Mouse (Mus musculus): Measurements from ENCODE around the gene Dgkd. TPM values are rescaled to one million over a fixed set of nuclear protein-coding genes. Genes with fewer than 3 reads are reported as not detected.

Dgkd gene
- polyA plus RNA-seq (2015; fragmentation: Nextera tagmentation; extraction: Ambion mirVana) = 32.9 and 33.9 TPM in 2 replicates

DNA sequence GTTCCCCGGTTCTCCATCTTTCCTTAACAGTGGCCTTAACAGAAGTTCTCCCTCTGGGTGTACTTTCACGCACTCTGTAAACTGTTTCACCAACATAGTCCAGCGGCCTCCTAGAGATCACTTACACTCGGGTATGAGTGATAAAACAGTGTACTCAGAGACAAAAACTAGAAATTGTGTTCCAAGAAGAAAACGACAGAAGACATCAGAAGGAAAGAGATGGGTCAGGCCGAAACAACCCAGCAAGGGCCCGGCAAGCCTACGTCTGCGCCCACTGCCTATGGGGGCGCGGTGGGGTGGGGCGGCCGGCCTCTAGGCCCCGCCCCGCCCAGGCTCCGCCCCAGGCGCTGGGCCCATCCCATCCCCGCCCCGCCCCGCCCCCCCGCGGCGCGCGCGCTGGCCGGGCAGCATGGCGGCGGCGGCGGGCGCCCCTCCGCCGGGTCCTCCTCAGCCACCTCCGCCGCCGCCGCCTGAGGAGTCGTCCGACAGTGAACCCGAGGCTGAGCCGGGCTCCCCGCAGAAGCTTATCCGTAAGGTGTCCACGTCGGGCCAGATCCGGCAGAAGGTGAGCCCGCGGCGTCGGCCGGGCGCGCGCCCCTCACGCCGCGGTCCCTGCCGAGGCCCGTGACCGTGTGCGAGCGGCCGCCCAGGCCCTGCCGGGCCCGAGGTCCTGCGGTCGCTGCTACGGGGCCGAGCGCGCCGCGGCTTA, at the start of gene Dgkd:
Dgkd (plus strand) TSS at position 396 of the 709 bp plus-strand sequence.
- peak within 1 kb of the TSS; percentile 94 for H3K9ac ChIP-seq (ENCODE audit: low read length)
- WGBS = 1% methylated on average over 30 of the region's 74 CpGs
- H3K9me3 ChIP-seq (ENCODE audit: control insufficient read depth, low read length) = no peaks in the 10 kb centered on the region
- peaks cover 33% of the 10 kb centered on the region for H3K4me1 ChIP-seq (replicated peaks; ENCODE audit: control insufficient read depth, insufficient read depth, low read length)
- peak within 1 kb of the TSS; percentile 64 for H3K27ac ChIP-seq (ENCODE audit: low read length)
- peak within 1 kb of the TSS; percentile 98 for H3K4me2 ChIP-seq (ENCODE audit: low read depth, low read length)
- no peaks in the 10 kb centered on the region for H3K36me3 ChIP-seq (ENCODE audit: control insufficient read depth, insufficient read depth, low read length)
- peak within 1 kb of the TSS; percentile 89 for H3K4me3 ChIP-seq (ENCODE audit: low read length)
- no peaks in the 10 kb centered on the region for H3K27me3 ChIP-seq (ENCODE audit: control insufficient read depth, insufficient read depth, low read depth, low read length)
- ATAC-seq (ENCODE audit: low read depth) = peak; percentile 98

DNA sequence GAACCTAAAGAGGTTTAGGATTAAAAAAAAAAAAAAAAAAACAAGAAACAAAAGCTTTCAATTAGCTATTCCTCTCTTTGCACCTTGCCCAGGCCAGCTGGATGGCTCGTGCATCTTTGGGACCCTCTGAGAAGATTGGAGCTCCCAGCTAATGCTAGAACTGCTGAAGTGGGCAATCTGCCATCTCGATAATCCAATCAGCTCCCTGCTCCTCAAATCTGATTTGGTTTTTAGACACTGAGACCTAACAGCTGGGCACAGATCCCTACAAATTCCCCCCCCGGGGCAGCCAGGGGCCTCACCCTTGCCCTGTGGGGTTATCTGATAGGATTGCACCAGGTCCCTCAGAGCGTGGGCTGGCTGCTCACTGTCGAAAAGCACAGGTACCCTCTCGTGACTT, 49.5 kb upstream of the Dgkd start, which contains the start of gene Sag:
Sag (plus strand) TSS at position 105 of the 400 bp plus-strand sequence.
- H3K27me3 ChIP-seq (ENCODE audit: control insufficient read depth, insufficient read depth, low read depth, low read length) = no peaks in the 10 kb centered on the region
- WGBS = 57% methylated on average over 6 of the region's 6 CpGs
- no peaks in the 10 kb centered on the region for H3K36me3 ChIP-seq (ENCODE audit: control insufficient read depth, insufficient read depth, low read length)
- H3K4me1 ChIP-seq (replicated peaks; ENCODE audit: control insufficient read depth, insufficient read depth, low read length) = no peaks in the 10 kb centered on the region
- no peak within 1 kb of the TSS for H3K4me2 ChIP-seq (ENCODE audit: low read depth, low read length)
- H3K9me3 ChIP-seq (ENCODE audit: control insufficient read depth, low read length) = no peaks in the 10 kb centered on the region
- no peak within 1 kb of the TSS for H3K9ac ChIP-seq (ENCODE audit: low read length)
- H3K4me3 ChIP-seq (ENCODE audit: low read length) = no peak within 1 kb of the TSS
- ATAC-seq (ENCODE audit: low read depth) = no peak
- no peak within 1 kb of the TSS for H3K27ac ChIP-seq (ENCODE audit: low read length)

DNA sequence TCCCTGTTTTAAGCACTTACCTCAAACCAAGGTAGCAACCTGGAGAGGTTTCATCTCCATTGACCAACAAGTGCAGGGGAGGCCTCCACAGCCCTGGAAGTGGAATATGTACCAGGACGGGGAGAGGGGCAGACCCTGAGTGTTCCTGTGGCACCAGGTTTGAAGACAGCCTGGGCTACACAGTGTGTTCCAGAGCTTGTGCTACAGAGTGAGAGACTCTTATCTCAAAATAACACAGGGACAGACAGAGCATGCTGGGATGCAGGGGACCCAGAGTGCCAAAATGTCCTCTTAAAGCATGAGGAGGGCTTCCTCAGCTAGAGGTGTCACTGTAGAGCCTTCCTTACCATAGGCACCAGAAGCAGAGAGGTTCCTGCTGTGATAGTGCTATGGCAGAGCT, 45.3 kb upstream of the Dgkd start:
- Histone ChIP-seq H3K4me3 (ENCODE audit: low read length) (no peak overlapping the region), H3K4me1 (replicated peaks; ENCODE audit: control insufficient read depth, insufficient read depth, low read length) (no peaks in the 10 kb centered on the region), H3K27me3 (ENCODE audit: control insufficient read depth, insufficient read depth, low read depth, low read length) (no peaks in the 10 kb centered on the region), H3K9me3 (ENCODE audit: control insufficient read depth, low read length) (peaks cover 2% of the 10 kb centered on the region; the same call in 1 of the 2 replicates), H3K9ac (ENCODE audit: low read length) (no peak overlapping the region), H3K4me2 (ENCODE audit: low read depth, low read length) (no peak overlapping the region), H3K36me3 (ENCODE audit: control insufficient read depth, insufficient read depth, low read length) (no peaks in the 10 kb centered on the region), H3K27ac (ENCODE audit: low read length) (no peak overlapping the region)
- no peak for ATAC-seq (ENCODE audit: low read depth)
- 84% methylated on average over 1 of the region's 1 CpGs for WGBS

DNA sequence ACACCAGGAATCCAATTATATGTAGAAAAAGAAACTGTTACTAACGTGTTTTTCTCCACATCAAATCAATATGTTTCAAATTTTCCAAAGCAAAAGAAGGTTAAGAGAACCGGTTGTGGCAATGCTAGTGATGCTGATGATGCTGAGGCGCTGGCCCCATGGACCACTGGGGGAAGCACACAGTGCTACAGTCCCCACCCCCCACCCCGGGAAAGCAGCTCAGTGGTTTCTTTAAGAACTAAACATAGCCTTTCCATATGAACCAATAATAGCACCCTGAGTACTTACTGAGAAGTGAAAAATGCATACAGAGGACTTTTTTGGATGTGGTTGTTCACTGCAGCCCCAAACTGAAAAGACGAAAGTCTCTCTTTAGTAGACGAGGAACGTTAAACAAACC, 41.7 kb upstream of the Dgkd start:
- no peak overlapping the region for H3K4me3 ChIP-seq (ENCODE audit: low read length)
- no peak overlapping the region for H3K9ac ChIP-seq (ENCODE audit: low read length)
- H3K27me3 ChIP-seq (ENCODE audit: control insufficient read depth, insufficient read depth, low read depth, low read length) = no peaks in the 10 kb centered on the region
- H3K36me3 ChIP-seq (ENCODE audit: control insufficient read depth, insufficient read depth, low read length) = no peaks in the 10 kb centered on the region
- H3K9me3 ChIP-seq (ENCODE audit: control insufficient read depth, low read length) = peaks cover 2% of the 10 kb centered on the region; the same call in 1 of the 2 replicates
- H3K27ac ChIP-seq (ENCODE audit: low read length) = no peak overlapping the region
- no peak for ATAC-seq (ENCODE audit: low read depth)
- no peaks in the 10 kb centered on the region for H3K4me1 ChIP-seq (replicated peaks; ENCODE audit: control insufficient read depth, insufficient read depth, low read length)
- WGBS = 83% methylated on average over 7 of the region's 7 CpGs
- H3K4me2 ChIP-seq (ENCODE audit: low read depth, low read length) = no peak overlapping the region

DNA sequence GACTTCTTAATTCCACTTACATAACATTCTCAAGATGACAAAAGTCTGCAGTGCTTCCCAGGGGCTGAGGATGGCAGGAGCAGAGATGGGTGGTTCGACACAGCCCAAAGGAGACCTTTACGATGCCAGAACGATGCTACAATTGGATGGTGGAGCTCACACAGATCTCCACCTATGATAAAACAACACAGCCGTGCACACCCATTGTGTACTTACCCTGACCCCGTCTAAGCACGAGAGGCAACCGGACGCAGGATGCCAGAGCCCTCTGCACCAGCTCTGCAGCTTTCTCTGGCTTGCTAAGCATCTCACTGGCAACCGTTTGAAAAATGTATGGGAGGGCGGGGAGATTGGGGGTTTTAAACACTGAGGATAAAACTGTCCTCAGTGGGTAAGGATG, 41.0 kb upstream of the Dgkd start:
- no peak for ATAC-seq (ENCODE audit: low read depth)
- Histone ChIP-seq H3K4me3 (ENCODE audit: low read length) (no peak overlapping the region), H3K4me1 (replicated peaks; ENCODE audit: control insufficient read depth, insufficient read depth, low read length) (no peaks in the 10 kb centered on the region), H3K9me3 (ENCODE audit: control insufficient read depth, low read length) (peaks cover 2% of the 10 kb centered on the region; the same call in 1 of the 2 replicates), H3K36me3 (ENCODE audit: control insufficient read depth, insufficient read depth, low read length) (no peaks in the 10 kb centered on the region), H3K27me3 (ENCODE audit: control insufficient read depth, insufficient read depth, low read depth, low read length) (no peaks in the 10 kb centered on the region), H3K27ac (ENCODE audit: low read length) (no peak overlapping the region), H3K4me2 (ENCODE audit: low read depth, low read length) (no peak overlapping the region), H3K9ac (ENCODE audit: low read length) (no peak overlapping the region)
- WGBS = 52% methylated on average over 10 of the region's 10 CpGs

DNA sequence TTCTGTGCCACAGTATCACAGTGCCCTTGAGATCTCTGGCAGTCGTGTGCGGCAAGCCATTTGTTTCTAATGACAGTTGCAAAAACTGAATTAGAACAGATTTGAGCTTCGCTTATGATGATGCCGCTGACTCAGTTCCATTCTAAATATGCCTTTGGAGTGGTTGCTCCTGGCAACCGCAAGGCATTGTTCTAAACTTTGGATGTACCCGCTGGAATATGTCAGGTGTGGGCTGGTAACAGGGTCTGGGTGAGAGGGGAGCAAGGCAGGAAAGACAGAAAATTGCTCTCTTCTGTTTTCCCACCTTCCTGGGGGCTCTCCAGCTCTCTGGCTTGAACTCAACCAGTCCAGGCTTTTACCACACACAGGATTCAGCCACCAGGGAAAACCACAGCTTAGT, 39.9 kb upstream of the Dgkd start:
- Histone ChIP-seq H3K27me3 (ENCODE audit: control insufficient read depth, insufficient read depth, low read depth, low read length) (no peaks in the 10 kb centered on the region), H3K27ac (ENCODE audit: low read length) (no peak overlapping the region), H3K4me3 (ENCODE audit: low read length) (no peak overlapping the region), H3K4me2 (ENCODE audit: low read depth, low read length) (no peak overlapping the region), H3K36me3 (ENCODE audit: control insufficient read depth, insufficient read depth, low read length) (no peaks in the 10 kb centered on the region), H3K9ac (ENCODE audit: low read length) (no peak overlapping the region), H3K4me1 (replicated peaks; ENCODE audit: control insufficient read depth, insufficient read depth, low read length) (no peaks in the 10 kb centered on the region), H3K9me3 (ENCODE audit: control insufficient read depth, low read length) (peaks cover 2% of the 10 kb centered on the region; the same call in 1 of the 2 replicates)
- 77% methylated on average over 6 of the region's 6 CpGs for WGBS
- ATAC-seq (ENCODE audit: low read depth) = no peak

DNA sequence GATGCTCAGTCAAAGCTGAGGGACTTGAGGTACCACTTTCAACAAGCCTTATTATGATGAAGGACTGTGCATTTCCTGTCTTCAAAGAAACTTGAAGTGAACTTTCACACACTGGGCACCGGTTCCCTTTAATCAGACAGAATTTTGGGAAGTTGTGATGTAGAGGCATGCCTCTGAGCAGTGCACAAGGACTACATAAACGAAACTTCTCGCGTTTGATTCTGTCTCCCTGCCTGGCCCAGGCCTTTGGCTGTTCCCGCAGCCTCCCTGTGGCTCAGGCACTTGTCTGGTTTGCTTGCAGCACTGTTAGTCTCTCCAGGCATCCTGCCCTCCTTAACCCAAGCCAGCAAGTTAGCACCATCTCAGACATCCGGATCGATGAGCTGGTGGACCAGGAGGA, 39.4 kb upstream of the Dgkd start:
- Histone ChIP-seq H3K4me3 (ENCODE audit: low read length) (no peak overlapping the region), H3K9me3 (ENCODE audit: control insufficient read depth, low read length) (peaks cover 2% of the 10 kb centered on the region; the same call in 1 of the 2 replicates), H3K4me2 (ENCODE audit: low read depth, low read length) (no peak overlapping the region), H3K27me3 (ENCODE audit: control insufficient read depth, insufficient read depth, low read depth, low read length) (no peaks in the 10 kb centered on the region), H3K27ac (ENCODE audit: low read length) (no peak overlapping the region), H3K9ac (ENCODE audit: low read length) (no peak overlapping the region), H3K36me3 (ENCODE audit: control insufficient read depth, insufficient read depth, low read length) (no peaks in the 10 kb centered on the region), H3K4me1 (replicated peaks; ENCODE audit: control insufficient read depth, insufficient read depth, low read length) (no peaks in the 10 kb centered on the region)
- WGBS = 48% methylated on average over 7 of the region's 7 CpGs
- no peak for ATAC-seq (ENCODE audit: low read depth)

DNA sequence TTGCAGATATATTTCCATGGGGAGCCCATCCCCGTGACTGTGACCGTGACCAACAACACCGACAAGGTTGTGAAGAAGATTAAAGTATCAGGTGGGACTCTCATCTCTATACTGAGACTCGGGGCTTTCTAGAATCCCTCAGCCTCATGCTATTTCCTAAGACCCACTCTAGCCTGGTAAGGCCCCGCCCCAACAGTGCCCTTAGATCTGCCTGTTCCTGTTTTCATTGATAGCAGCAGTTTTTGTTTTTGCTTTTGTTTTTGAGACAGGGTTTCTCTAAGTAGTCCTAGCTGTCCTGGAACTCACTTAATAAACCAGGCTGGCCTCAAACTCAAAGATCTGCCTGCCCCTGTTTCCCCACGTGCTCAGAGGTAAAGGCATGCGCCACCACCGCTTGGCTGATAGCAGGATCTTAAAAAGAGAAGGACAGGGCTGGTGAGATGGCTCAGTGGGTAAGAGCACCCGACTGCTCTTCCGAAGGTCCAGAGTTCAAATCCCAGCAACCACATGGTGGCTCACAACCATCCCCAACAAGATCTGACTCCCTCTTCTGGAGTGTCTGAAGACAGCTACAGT, 28.6 kb upstream of the Dgkd start:
- no peak overlapping the region for H3K27ac ChIP-seq (ENCODE audit: low read length)
- 88% methylated on average over 10 of the region's 10 CpGs for WGBS
- 0 out of 2 replicates have a peak, but pooled peaks cover 3% of the 10 kb centered on the region for H3K4me1 ChIP-seq (replicated peaks; ENCODE audit: control insufficient read depth, insufficient read depth, low read length)
- no peak overlapping the region for H3K4me2 ChIP-seq (ENCODE audit: low read depth, low read length)
- H3K9ac ChIP-seq (ENCODE audit: low read length) = no peak overlapping the region
- no peak overlapping the region for H3K4me3 ChIP-seq (ENCODE audit: low read length)
- ATAC-seq (ENCODE audit: low read depth) = no peak
- no peaks in the 10 kb centered on the region for H3K36me3 ChIP-seq (ENCODE audit: control insufficient read depth, insufficient read depth, low read length)
- no peaks in the 10 kb centered on the region for H3K9me3 ChIP-seq (ENCODE audit: control insufficient read depth, low read length)
- H3K27me3 ChIP-seq (ENCODE audit: control insufficient read depth, insufficient read depth, low read depth, low read length) = no peaks in the 10 kb centered on the region

DNA sequence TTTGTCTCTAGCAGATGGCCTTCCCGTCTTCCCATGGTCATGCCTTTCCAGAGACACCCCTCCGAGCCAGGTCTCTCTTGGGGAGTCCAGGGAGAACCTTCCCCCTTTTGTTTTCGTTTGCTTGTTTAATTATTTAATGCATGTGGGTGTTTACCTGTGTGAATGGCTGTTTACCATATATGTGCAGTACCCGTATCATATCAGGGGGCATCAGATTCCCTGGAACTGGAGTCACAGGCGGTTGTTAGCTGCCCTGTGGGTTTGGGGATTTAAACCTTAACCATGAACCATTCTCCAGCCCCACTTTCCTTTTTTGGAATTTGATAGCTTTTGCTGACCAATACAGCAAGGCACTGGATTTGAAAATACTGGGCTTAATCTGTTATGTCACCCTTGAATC, 27.8 kb upstream of the Dgkd start:
- H3K27me3 ChIP-seq (ENCODE audit: control insufficient read depth, insufficient read depth, low read depth, low read length) = no peaks in the 10 kb centered on the region
- WGBS = 85% methylated on average over 5 of the region's 5 CpGs
- 0 out of 2 replicates have a peak, but pooled peaks cover 4% of the 10 kb centered on the region for H3K4me1 ChIP-seq (replicated peaks; ENCODE audit: control insufficient read depth, insufficient read depth, low read length)
- no peak overlapping the region for H3K4me2 ChIP-seq (ENCODE audit: low read depth, low read length)
- H3K4me3 ChIP-seq (ENCODE audit: low read length) = no peak overlapping the region
- H3K27ac ChIP-seq (ENCODE audit: low read length) = no peak overlapping the region
- H3K36me3 ChIP-seq (ENCODE audit: control insufficient read depth, insufficient read depth, low read length) = no peaks in the 10 kb centered on the region
- no peak for ATAC-seq (ENCODE audit: low read depth)
- no peaks in the 10 kb centered on the region for H3K9me3 ChIP-seq (ENCODE audit: control insufficient read depth, low read length)
- no peak overlapping the region for H3K9ac ChIP-seq (ENCODE audit: low read length)

Measured in lung, embryonic 16.5 days (tissue).